Mouse (Mus musculus): Measurements from ENCODE around the gene Sf3a1.
A peak's percentile ranks its signal among the peaks of the same experiment; 100 is the strongest.
"Not testable (repeated sequence)": the region's sequence is repeated elsewhere in the genome, so short reads cannot be mapped to it uniquely, and the experiment has no call there.

The Sf3a1 gene

GRCm38 (mm10) chr11:4184251-4184952 lies 24.3 kb downstream of the Sf3a1 start:
- no peak for DNase-seq (ENCODE audit: low read depth, low spot score)

GRCm38 (mm10) chr11:4185480-4185879 lies 25.3 kb downstream of the Sf3a1 start:
- not testable (repeated sequence) for DNase-seq (ENCODE audit: low read depth, low spot score)

GRCm38 (mm10) chr11:4186486-4187317 lies 26.6 kb downstream of the Sf3a1 start, which contains the start of gene Tbc1d10a:
Gene Tbc1d10a (plus strand): TSS chr11:4186789.
- peak; percentile 95 for DNase-seq (ENCODE audit: low read depth, low spot score)

DNA sequence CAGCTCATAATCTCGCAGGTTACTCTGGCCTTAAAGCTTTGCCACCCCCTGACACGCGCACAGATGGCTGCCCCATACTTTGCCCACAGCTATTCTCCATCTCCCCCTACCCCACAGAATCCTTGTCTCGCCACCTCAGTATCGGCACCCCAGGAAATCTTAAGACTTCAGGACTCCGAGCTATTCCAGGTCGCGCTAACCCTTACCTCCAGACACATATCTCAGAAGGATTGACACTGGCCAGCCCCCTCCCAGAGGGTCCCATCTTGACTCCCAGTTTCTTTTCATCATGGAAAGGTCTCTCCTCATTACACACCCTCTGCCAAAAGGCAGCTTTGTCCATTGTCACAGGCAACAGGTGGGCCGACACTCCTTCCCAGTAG lies 27.2 kb downstream of the Sf3a1 start:
- DNase-seq (ENCODE audit: low read depth, low spot score), result no peak

DNA sequence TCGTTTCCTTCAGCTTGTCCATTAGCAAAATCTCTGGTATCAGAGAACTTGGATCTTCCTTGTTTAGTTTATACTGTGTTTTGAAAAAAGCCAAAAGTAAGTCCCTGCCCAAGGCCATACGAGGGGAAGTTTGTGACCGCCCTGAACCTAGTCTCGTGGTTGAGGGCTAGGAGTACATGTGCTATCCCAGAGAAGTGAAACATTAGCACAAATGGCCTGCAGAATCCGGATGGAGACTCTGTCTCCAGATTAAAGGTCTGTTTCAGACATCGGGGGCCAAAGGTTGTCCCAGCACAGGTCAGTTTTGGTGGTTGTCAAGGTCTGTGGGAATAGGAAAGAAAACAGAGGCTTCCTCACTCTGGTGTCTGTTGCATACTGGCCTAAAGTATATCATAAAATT lies 29.0 kb downstream of the Sf3a1 start:
- DNase-seq (ENCODE audit: low read depth, low spot score), result peak; percentile 34

DNA sequence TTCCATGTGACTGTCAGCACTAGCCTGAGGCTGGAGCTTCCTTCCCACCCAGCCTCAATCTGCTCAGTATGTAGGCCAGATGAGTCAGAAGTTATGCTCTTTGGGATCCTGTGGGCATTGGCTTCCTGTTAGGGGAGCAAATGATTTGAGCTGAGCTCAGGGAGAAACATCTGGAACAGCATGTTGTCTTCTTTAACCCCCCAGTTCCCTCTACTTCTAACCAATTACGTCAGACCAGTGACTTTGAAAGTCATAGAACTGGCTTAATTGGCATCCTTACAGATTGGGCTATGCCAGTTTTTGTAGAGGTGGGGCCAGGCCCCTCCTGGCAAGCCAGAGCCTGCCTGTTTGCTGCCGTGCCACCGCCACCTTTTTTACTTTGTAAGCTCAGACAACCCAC lies 30.5 kb downstream of the Sf3a1 start:
- DNase-seq (ENCODE audit: low read depth, low spot score), result peak; percentile 68

- DNase-seq (ENCODE audit: low read depth, low spot score), result no peak
Measured at GRCm38 (mm10) chr11:4192757-4193156, 32.6 kb downstream of the Sf3a1 start.

- DNase-seq (ENCODE audit: low read depth, low spot score), result no peak
Measured at GRCm38 (mm10) chr11:4193420-4193819, 33.3 kb downstream of the Sf3a1 start.

DNA sequence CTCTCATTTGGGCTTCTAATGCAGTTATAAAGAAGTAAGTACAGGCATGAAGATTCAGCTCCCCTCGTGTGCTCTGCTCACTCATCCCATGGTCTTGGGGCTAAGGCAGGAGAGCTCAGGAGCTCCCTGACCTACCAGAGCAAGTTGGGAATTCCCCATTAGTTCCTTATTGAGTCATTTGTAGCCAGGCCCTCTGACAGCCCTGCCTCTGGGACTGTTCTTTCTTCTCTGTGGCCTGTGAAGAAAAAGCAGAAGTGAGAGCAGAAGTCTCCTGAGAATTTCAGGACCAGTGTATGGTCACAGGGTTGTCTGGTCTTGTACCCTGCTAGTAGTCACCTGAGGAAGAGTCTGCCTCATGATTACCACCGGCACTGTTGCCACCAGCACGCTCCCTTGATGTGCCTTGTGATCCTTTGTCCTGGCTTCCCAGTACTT lies 35.5 kb downstream of the Sf3a1 start:
- no peak for DNase-seq (ENCODE audit: low read depth, low spot score)

DNA sequence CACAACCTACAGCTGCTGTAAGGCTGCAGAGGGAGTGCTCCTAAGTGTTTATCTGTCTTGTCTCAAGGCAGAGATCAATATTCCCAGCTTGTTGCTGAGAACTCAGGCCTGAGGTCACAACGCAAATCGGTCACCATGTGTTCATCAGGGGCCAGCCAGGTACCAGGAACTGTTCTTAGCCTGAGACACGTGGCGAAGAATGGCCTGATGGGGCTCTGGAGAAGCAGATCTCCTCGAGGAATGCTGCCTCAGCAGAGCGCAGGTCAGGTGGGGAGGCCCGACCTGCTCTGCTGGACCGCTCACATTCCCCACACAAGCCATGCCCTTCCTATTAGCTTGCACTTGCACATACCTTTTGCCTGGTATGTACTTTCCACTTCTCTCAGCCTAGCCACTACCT lies 36.5 kb downstream of the Sf3a1 start:
- no peak for DNase-seq (ENCODE audit: low read depth, low spot score)

DNA sequence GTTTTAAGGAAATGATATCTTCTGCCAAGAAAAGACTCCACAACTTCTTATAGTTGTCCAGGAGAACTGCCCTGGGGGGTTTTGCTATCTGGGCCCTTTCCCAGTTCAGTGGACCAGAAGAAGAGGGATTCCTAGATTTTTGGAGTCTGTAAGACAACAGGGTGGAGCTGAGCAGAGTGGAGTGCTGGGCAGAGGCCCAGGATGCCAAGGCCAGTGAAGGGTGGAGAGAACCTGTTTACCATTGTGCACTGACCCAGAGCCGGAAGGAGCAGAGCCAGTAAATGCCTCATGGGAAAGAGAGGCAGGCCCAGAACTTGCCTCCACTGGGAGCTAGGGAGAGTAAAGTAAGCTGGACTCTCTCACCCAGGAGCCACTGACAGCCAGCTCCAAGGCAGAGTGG lies 37.5 kb downstream of the Sf3a1 start:
- DNase-seq (ENCODE audit: low read depth, low spot score), result no peak

DNA sequence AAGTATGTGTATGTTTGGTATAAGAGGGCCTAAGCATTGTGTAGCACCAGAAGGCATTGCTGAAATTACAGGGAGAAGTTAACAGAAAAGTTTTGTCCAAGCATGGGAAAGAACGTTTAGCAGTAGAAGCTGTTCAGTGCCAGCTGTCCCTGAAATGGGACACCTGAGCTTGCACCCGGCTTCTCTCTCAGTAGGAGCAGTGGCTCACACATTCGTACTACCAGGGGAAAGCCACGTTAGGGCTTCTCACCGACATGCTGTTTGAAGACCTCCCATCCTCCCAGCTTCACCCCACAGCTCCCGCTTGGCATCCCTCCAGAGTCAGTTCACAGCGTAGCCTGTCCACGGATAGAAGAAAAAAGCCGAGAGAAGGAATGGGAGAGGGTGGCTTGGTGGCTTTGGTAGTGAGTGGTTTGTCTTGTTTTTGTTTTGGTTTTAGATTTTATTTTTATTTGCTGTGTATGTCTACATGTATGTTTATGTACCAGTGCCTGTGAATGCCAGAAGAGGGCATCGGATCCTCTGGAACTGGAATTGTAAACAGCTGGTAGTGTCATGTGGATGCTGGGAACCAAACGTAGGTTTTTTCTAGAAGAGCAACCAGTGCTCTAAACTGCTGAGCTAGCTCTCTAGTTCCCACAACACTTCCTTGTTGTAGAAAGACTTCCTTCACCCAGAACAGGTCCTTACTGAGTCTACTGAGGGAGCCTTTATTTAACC lies 42.0 kb downstream of the Sf3a1 start:
- no peak for DNase-seq (ENCODE audit: low read depth, low spot score)

DNA sequence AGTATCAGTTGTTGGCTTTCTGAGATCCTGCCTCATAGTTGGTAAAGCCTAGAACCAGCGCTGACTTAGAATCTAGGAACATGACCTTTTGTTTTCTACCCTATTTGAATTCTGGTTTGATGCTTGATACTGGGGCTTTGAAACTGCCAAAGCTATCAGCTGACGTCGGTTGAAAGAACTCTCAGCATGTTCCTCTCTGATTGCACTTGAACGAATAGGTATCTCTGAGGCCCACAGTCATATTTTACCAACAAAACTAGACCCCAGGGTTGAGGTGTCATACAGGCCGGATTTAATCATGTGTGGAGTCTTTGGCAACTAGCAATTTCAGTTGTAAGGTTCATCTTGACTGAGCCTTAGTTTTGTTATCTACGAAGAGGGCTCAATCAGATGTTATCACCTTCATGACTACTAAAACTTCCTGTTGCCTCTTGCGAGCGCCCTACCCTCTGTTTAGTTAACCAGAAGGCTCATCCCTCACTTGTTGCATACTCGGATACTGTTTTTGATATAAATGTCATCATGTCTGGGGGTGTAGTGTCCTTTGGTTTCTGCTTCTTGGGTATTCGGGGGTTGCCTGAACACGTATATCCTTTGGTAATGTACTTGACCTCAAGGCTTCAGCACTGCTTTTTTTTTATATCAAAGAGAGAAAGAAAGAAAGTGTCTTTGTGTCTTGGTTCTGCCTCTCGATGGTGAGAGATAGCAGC lies 43.0 kb downstream of the Sf3a1 start:
- no peak for DNase-seq (ENCODE audit: low read depth, low spot score)

- DNase-seq (ENCODE audit: low read depth, low spot score), result peak; percentile 71
Measured at GRCm38 (mm10) chr11:4203705-4204074, 43.5 kb downstream of the Sf3a1 start.

- no peak for DNase-seq (ENCODE audit: low read depth, low spot score)
Measured at GRCm38 (mm10) chr11:4205097-4205655, 45.0 kb downstream of the Sf3a1 start.

DNA sequence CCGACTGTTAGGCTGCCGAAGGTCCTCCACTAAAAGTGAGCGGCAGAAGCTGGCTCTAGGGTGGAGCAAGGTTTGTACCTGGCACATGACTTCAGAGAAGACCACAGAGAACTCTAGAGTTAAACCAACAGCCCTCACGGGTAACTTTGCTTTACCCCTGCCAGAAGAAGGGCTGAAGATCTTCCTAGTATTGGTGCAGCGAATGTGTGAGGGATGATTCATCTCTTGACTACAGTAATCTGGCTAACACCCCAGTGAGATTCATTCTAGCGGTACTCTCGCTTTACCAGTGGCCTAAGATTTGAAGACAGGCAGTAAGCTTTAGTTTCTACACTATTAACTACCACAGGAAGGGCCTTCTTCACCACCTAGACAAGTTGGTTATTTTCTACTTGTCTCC lies 45.8 kb downstream of the Sf3a1 start:
- no peak for DNase-seq (ENCODE audit: low read depth, low spot score)

DNA sequence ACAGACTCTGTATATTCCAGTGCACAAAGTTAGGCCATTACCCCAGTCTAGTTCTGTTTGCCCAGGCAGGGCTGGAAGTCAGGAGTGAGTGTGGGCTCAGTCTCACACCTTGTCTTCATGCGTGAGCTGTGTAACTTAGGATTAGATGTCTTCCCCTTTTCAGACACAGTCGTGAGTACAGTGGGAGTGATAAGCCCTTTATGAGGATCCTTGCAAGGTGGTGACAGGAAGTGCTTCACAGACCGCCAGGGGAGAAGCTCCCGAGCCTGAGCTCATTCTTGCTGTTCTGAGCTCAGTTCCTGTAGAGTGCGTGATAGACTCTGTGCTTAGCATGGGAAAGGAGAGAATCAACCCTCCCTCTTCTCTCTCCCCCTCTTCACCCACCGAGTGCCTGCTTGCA lies 46.4 kb downstream of the Sf3a1 start:
- no peak for DNase-seq (ENCODE audit: low read depth, low spot score)

DNA sequence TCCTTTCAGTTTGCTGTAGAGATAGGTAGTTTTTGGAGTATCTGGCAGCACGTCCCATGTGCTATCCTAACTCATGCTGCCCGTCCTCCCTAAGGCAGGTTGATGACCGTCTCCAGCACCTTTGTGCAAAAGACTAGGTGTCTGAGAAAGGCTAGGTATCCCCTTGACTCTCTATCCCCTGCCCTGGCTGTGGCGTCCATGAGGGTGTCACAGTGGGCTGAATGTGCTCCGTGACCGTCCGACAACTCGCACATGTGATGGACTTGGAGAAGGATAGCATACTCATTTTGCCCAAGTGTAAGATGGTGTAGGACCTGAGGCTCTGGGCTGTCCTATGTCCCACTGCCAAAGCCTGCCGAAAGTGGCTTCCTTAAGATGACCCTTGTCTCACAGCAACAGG lies 47.5 kb downstream of the Sf3a1 start:
- DNase-seq (ENCODE audit: low read depth, low spot score), result no peak

DNA sequence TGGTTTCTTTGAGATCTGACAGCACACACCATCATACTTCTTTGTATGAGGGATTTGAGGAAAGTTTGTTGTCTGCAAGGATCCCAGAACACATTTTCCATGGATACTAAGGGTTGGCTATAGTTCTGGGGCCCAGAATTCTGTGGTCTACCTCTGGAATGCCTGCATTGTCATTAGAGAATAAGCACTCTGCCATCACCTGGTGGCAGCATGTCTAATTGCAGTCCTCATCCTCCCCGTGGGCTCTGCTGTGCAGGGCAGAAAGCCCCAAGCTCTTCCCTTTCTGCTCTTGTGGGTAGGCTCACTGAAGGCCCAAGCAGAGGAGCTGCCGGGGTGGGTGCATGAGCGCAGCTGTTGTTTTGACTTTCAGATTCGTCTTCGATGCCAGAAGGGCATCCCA lies 49.4 kb downstream of the Sf3a1 start:
- DNase-seq (ENCODE audit: low read depth, low spot score), result no peak

- no peak for DNase-seq (ENCODE audit: low read depth, low spot score)
Measured at GRCm38 (mm10) chr11:4210786-4211185, 50.6 kb downstream of the Sf3a1 start.

GRCm38 (mm10) chr11:4213107-4213506 lies 53.0 kb downstream of the Sf3a1 start:
- DNase-seq (ENCODE audit: low read depth, low spot score), result no peak
